Mouse (Mus musculus) forebrain, postnatal 0 days (tissue): ENCODE measurements around the gene Plcb2. TPM values are rescaled to one million over a fixed set of nuclear protein-coding genes. Genes with fewer than 3 reads are reported as not detected.

Experiments
- ATAC-seq: fragments of 200-750 bp; cut with Nextera tagmentation; 2 replicates; pipeline ENCODE4 v1.8.0; 2017; ENCODE audit warnings: mild to moderate bottlenecking, moderate library complexity
- DNase-seq: peaks from one replicate; pipeline ENCODE4 v3.0.0-alpha.2; 2015
- H3K27ac ChIP-seq: fragments of 300-500 bp; sonication (generic); 2 replicates; pipeline ENCODE4 v1.5.1; 2014; ENCODE audit warnings: low read depth, mild to moderate bottlenecking, antibody characterized with exemption, low read length, moderate library complexity, mixed read lengths
- H3K27me3 ChIP-seq: fragments of 300-500 bp; sonication (generic); 2 replicates; pipeline ENCODE4 v1.6.1; 2014; ENCODE audit warnings: mild to moderate bottlenecking, low read length, mixed read lengths; ENCODE audit not compliant: insufficient read depth
- H3K36me3 ChIP-seq: fragments of 300-500 bp; sonication (generic); 2 replicates; pipeline ENCODE4 v1.6.1; 2014; ENCODE audit warnings: mild to moderate bottlenecking, moderate library complexity; ENCODE audit not compliant: insufficient read depth
- H3K4me1 ChIP-seq: fragments of 300-500 bp; sonication (generic); 2 replicates; pipeline ENCODE4 v1.6.1; 2014; ENCODE audit warnings: antibody characterized with exemption; ENCODE audit not compliant: insufficient read depth
- H3K4me2 ChIP-seq: fragments of 300-500 bp; sonication (generic); 2 replicates; pipeline ENCODE4 v1.6.1; 2014; ENCODE audit warnings: low read depth, mild to moderate bottlenecking, moderate library complexity
- H3K4me3 ChIP-seq: fragments of 300-500 bp; sonication (generic); 2 replicates; pipeline ENCODE4 v1.5.1; 2014; ENCODE audit warnings: low read depth, low read length, mixed read lengths
- H3K9ac ChIP-seq: fragments of 300-500 bp; sonication (generic); 2 replicates; pipeline ENCODE4 v1.6.1; 2014; ENCODE audit warnings: mild to moderate bottlenecking
- H3K9me3 ChIP-seq: fragments of 300-500 bp; sonication (generic); 2 replicates; pipeline ENCODE4 v1.6.1; 2016; ENCODE audit warnings: low read length
- CTCF ChIP-seq: sonication (generic); IDR thresholded peaks from 2 replicates; pipeline ENCODE4 v1.5.1; 2016; ENCODE audit warnings: antibody characterized with exemption, control low read depth, low read depth
- WGBS: fragments of 180-500 bp; shearing (Covaris S2); extraction: QIAGEN DNeasy Blood & Tissue Kit; methylation state at CpG from one replicate; pipeline ENCODE4 v1.1.7; 2014; 5-methylcytosine and 5-hydroxymethylcytosine counted together
- polyA plus RNA-seq: library from polyadenylated mRNA; unstranded; fragments of >200 nt; fragmentation: Nextera tagmentation; extraction: Ambion mirVana; gene quantifications from 2 replicates; pipeline ENCODE4 v1.2.1, GENCODE M21; 2015
- total RNA-seq: library from RNA; depleted of rRNA; stranded (reverse); fragments of >200 nt; gene quantifications from 2 replicates; pipeline ENCODE4 v1.2.3, GENCODE M21; 2014

Gene Plcb2
- total and polyA plus RNA-seq, 2 experiments from 2014 or later: 0.52 to 1.1 TPM

- no peak overlapping the region for H3K4me2 ChIP-seq
- H3K9ac ChIP-seq: no peak overlapping the region
- no peak overlapping the region for H3K4me3 ChIP-seq
- H3K36me3 ChIP-seq: no peaks in the 10 kb centered on the region
- no peaks in the 10 kb centered on the region for H3K27me3 ChIP-seq
- no peaks in the 10 kb centered on the region for H3K9me3 ChIP-seq
- DNase-seq: no peak
- no peak overlapping the region for H3K27ac ChIP-seq
- TF ChIP-seq CTCF: no peak
- H3K4me1 ChIP-seq: peaks cover 14% of the 10 kb centered on the region
- WGBS: 85% methylated on average over 5 of the region's 5 CpGs
- no peak for ATAC-seq
These were observed 11.6 kb downstream of the Plcb2 start for GRCm38 (mm10) chr2:118716677-118717076.

DNA sequence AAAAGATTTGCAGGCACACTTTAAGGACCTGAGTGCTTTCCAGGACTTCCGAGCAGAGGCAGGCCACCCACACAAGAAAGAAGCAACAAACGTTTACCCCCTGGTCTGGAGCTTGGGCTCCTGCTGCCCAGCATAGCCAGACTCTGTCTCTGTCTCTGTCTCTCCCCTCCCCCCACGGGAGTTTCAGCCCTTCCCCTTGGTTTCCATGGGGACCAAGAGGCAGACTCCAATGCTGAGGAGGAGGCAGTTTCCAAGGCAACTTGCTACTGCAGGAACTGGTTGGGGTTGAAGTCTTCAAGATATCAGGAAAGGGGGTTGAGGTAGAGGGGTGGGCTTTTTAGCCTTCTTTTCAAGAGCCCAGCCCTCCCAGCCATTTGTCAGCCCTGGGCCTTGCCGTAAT lies 14.0 kb downstream of the Plcb2 start:
- no peak overlapping the region for H3K9ac ChIP-seq
- ATAC-seq (peak; percentile 90), DNase-seq (peak; percentile 88)
- TF ChIP-seq CTCF: no peak
- 32% methylated on average over 4 of the region's 4 CpGs for WGBS
- H3K4me3 ChIP-seq: no peak overlapping the region
- peaks cover 4% of the 10 kb centered on the region; the same call in 1 of the 2 replicates for H3K27me3 ChIP-seq
- H3K4me2 ChIP-seq: peak overlapping the region; percentile 27
- H3K4me1 ChIP-seq: peaks cover 25% of the 10 kb centered on the region
- no peaks in the 10 kb centered on the region for H3K36me3 ChIP-seq
- H3K9me3 ChIP-seq: no peaks in the 10 kb centered on the region
- peak overlapping the region; percentile 69 for H3K27ac ChIP-seq

GRCm38 (mm10) chr2:118713631-118714030 lies 14.6 kb downstream of the Plcb2 start:
- Histone ChIP-seq H3K4me2 (no peak overlapping the region), H3K27ac (peak overlapping the region; percentile 24; the same call in 1 of the 2 replicates), H3K36me3 (no peaks in the 10 kb centered on the region), H3K9me3 (no peaks in the 10 kb centered on the region), H3K27me3 (peaks cover 4% of the 10 kb centered on the region; the same call in 1 of the 2 replicates), H3K4me1 (peaks cover 25% of the 10 kb centered on the region), H3K9ac (no peak overlapping the region), H3K4me3 (no peak overlapping the region)
- no peak for DNase-seq
- 92% methylated on average over 6 of the region's 6 CpGs for WGBS
- TF ChIP-seq CTCF: no peak
- no peak for ATAC-seq

GRCm38 (mm10) chr2:118711038-118711494 lies 17.2 kb downstream of the Plcb2 start:
- H3K4me3 ChIP-seq: peak overlapping the region; percentile 30
- ATAC-seq: peak; percentile 56
- DNase-seq: peak; percentile 85
- WGBS: 1% methylated on average over 36 of the region's 36 CpGs
- H3K27me3 ChIP-seq: peaks cover 4% of the 10 kb centered on the region; the same call in 1 of the 2 replicates
- H3K9me3 ChIP-seq: no peaks in the 10 kb centered on the region
- TF ChIP-seq CTCF: no peak
- no peak overlapping the region for H3K27ac ChIP-seq
- peak overlapping the region; percentile 68 for H3K4me2 ChIP-seq
- peaks cover 29% of the 10 kb centered on the region for H3K4me1 ChIP-seq
- H3K36me3 ChIP-seq: no peaks in the 10 kb centered on the region
- H3K9ac ChIP-seq: peak overlapping the region; percentile 52

DNA sequence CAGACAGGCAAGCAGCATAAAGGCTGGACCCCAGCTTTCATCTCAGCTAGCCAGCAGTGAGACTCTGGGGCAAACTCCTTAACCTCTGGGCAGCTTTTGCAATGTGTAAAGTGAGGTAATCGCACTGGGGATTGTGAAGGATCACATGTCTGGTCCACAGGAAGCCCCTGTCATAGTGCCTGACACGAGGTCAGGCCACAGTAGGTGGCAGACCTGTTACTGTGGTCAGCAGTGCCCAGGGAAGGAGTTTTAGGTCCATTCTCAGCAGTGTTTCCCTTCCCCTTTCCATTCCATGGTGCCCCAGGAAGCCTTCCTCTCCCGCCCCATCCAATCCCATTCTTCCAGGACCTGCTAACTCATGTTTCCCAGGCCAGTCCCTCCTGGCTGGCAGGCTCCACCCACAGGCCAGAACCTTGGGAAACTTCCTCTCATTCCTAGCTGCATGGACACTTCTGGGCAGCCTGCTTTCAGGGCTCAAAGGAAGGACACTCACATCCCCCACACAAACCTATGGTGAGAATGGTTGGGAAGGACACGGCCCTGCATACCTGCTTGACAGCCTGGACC lies 18.5 kb downstream of the Plcb2 start:
- peaks cover 28% of the 10 kb centered on the region for H3K4me1 ChIP-seq
- peaks cover 14% of the 10 kb centered on the region for H3K27me3 ChIP-seq
- 50% methylated on average over 4 of the region's 4 CpGs for WGBS
- H3K9me3 ChIP-seq: no peaks in the 10 kb centered on the region
- H3K9ac ChIP-seq: no peak overlapping the region
- ATAC-seq: no peak
- H3K4me2 ChIP-seq: no peak overlapping the region
- no peak for TF ChIP-seq CTCF
- no peak for DNase-seq
- H3K4me3 ChIP-seq: no peak overlapping the region
- no peaks in the 10 kb centered on the region for H3K36me3 ChIP-seq
- H3K27ac ChIP-seq: no peak overlapping the region

GRCm38 (mm10) chr2:118708472-118708871 lies 19.8 kb downstream of the Plcb2 start:
- ATAC-seq: no peak
- no peak for DNase-seq
- Histone ChIP-seq H3K4me3 (no peak overlapping the region), H3K9ac (no peak overlapping the region), H3K4me1 (peaks cover 28% of the 10 kb centered on the region), H3K4me2 (no peak overlapping the region), H3K27me3 (peaks cover 25% of the 10 kb centered on the region), H3K36me3 (no peaks in the 10 kb centered on the region), H3K9me3 (no peaks in the 10 kb centered on the region), H3K27ac (no peak overlapping the region)
- TF ChIP-seq CTCF: no peak
- WGBS: 67% methylated on average over 4 of the region's 4 CpGs

DNA sequence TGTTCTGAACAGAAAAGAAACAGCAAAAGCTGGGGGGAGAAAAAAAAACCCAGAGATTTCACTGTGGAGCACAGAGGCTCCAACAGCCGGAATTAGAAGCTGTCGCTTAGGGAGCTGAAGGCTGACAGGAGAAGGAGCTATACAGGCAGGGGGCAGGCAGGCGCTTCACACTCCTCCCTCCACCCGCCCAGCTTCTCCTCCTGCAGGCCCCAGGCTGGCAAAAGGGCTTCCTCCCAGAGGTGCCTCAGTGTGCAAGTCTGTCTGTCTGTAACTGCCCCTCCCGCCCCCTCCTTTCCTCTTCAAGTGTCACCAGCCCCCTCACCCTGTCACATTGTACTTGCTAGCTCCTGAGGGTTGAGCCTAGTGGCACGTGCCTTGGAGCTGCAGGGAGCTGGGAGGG lies 21.8 kb downstream of the Plcb2 start:
- H3K27ac ChIP-seq: no peak overlapping the region; the same call in 1 of the 2 replicates
- ATAC-seq (peak; percentile 64), DNase-seq (peak; percentile 55)
- peaks cover 45% of the 10 kb centered on the region for H3K27me3 ChIP-seq
- no peak overlapping the region for H3K4me3 ChIP-seq
- no peak overlapping the region for H3K4me2 ChIP-seq
- no peaks in the 10 kb centered on the region for H3K36me3 ChIP-seq
- TF ChIP-seq CTCF: no peak
- H3K4me1 ChIP-seq: peaks cover 34% of the 10 kb centered on the region
- 23% methylated on average over 6 of the region's 6 CpGs for WGBS
- H3K9me3 ChIP-seq: no peaks in the 10 kb centered on the region
- H3K9ac ChIP-seq: no peak overlapping the region
